Mouse (Mus musculus) thymus, postnatal 14 days (tissue): ENCODE measurements around the gene Bpifa6.
"Not testable (repeated sequence)": the region's sequence is repeated elsewhere in the genome, so short reads cannot be mapped to it uniquely, and the experiment has no call there.

Experiments used
- DNase-seq: peaks from one replicate; pipeline ENCODE4 v3.0.0; 2021

Gene Bpifa6

DNA sequence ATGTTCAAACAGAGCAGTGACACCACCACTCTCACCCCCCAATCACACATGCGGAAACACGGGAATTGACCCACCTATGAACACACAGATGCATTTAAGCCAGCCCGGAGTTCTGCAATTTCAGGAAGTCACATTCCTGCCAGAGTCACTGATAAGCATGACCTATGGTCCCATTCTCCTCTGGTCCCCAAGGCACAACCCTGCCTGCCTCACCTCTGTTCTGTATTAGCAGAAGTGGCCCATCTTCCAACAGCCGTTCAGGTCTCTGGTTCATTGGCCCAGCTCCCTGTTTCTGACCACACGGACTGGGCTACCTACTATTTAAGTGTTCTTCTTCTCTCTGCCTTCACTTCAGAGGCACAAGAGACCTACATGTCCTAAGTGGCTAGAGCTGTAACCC, at the start of gene Bpifa6:
TSS of gene Bpifa6 (plus strand) at position 364 of the 400 bp plus-strand sequence.
- DNase-seq = no peak

DNA sequence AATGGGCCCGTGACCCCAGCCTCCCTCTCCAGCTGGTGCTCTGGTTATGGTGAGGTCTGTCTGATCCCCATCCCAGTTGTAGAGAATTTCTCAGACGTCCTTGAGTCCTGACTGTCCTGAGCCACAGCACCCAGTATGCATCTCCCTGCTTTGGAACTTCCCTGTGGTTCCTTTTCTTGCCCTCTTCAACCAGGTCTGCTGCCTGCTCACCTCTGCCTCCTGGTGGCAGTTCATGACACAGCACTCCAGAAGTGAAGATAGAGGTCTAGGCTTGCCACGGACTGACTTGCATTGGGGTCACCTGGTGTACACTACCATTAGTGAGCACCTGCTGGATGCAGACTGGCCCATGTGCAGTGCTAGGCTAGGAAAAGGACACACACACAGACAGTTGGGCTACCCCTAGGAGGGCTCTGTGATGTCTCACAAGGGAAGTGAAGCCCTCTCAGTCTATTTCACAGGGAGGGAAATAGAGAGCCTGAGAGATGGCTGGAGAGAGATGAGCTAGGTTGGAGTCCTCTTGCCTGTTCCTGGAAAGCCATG, 44.8 kb upstream of the Bpifa6 start:
- peak; percentile 51 for DNase-seq

DNA sequence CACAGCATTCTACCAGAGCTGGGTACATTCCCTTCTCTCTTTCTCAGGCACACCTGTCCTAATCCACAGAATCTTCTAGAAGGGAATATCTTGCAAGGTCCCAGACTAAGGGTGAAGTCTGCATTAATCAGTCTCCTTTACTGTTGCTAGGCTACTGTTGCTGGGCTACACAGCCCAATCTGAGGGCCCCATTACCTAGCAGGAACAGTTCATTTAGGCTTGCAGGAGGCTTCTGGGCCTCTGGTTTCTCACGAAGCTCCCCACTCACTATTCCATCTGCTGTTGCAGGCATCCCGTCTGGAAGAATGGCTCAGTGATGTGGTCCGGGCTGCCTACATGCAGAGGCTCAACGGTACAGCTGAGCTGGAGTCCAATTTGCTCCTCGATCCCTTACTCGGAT, 43.6 kb upstream of the Bpifa6 start:
- no peak for DNase-seq

DNA sequence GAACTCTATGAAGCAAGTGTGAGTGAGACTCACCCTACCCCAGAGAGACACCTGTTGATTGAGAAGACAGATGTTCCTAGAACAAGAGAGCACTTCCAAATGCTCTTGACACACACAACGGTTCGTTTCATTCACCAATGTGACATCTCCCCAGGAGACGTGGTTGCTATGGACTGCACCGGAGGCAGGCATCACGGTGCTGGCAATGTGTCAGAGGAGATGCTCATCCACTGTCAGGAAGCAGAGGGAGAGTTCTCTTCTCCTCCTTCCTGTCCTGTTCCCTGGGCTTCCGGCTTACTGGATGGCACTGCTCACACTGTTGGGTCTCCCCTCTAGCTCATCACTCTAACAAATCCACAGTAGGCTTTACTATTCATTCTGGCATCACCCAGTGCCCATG, 41.4 kb upstream of the Bpifa6 start:
- no peak for DNase-seq

DNA sequence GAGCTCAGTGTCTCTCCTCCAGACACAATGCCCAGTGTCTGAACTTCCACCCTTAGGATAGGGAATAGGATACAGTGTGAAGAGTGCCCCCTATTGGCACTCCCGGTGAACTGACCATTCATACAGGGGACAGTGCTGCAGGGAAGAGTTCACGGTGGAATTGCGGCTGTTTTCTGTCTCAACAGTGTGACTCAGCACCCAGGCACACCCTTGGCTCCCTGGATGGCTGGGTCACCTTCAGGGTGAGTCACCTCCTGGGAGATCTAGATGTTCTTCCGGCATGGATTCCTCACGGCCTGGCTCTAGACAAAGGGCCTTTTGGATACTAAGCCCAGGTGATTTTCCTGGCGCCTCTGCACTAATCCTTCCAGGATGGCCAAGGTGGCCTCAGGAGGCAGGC, 39.4 kb upstream of the Bpifa6 start:
- DNase-seq = no peak

DNA sequence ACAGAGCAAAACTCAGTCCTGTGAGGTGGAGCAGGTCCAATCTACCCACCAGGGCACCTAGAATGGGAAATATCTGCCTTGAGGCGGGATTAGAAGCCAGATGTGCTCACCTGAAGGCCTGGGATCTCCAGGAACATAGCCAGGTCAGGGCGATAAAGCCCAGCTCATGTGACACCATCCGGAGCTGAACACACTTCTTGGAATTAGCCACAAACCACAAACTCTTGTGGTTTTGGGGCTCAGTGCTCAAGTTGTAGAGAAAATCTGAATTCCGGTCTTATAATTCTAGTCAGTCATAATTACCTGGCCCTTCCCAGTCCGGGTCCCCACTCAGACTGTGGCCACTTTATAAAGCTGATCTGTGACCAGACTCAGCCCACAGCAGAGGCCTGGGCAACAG, 36.9 kb upstream of the Bpifa6 start, which contains the start of gene Bpifb4:
TSS of gene Bpifb4 (plus strand) at position 370 of the 400 bp plus-strand sequence.
- DNase-seq = no peak

DNA sequence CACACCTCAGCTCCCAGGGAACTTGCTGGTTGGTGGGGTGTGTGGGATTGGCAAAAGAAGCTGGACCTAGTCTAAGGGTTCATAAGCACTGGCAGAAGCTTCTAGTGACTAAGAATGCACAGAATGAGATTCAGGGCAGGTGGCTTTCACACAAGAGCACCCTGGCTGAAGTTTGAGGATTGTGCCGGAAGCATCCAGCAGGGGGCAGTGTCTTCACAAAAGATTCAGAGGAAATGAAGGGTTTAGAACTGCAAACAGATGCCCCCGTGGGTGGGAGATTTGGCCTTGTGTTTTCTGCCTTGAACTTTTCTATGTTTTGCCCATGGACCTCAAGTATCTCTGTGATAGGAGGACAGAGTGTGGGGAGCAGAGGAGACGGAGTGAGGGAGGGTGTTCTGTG, 31.2 kb upstream of the Bpifa6 start:
- peak; percentile 45 for DNase-seq

DNA sequence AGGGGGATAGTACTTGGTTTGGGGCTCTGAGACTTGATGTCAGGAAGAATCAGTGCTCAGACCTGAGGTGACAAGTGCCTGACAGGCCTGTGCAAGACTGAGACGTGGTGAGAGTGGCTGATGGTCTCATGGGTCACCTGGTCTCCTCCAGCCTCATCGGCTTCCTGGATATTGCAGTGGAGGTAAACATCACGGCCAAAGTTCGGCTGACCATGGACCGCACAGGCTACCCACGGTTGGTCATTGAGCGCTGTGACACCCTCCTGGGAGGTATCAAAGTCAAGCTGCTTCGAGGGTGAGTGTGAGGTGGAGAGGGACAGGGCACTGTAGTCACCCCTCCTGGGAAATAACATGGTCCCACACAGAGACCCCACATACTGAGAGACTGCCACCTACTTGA, 30.2 kb upstream of the Bpifa6 start:
- DNase-seq = no peak

DNA sequence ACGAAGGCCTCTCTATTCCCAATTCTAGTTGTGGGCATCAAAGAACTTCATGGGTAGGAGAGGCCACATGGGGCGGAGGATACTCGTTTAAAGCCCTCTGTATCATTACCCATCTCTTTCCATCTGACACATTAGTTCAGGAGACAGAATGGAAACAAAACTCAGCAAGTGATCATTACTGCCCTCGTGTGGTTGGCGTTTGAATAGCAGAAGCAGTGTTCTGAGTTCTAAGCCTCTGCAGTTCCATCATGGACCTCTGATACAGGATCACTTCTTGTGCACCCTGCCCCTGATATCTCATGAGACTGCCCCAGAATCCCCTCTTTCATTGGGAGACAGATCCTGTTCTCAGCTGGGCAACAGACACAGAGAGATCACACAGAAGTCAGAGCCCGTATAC, 21.8 kb upstream of the Bpifa6 start:
- peak; percentile 49 for DNase-seq

DNA sequence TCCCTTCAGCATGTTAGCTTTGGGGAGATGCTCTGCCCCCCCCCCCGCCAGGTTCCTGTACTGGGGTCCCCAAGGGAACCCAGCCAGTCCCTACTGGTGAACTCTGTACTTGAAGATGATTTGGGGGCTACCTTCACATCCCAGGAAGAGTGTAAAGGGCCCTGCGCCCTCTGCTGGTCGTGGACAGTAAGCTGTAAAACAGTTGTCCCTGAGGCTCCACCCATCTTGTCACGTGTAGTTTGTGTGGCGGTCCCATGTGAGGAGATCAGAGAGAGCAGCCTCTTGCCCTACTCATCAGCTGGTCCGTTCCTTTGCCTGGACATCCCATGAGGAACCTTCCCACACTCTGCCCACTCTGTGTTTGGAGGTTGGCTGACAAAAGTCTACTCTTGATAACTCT, 20.9 kb upstream of the Bpifa6 start:
- DNase-seq = peak; percentile 62

DNA sequence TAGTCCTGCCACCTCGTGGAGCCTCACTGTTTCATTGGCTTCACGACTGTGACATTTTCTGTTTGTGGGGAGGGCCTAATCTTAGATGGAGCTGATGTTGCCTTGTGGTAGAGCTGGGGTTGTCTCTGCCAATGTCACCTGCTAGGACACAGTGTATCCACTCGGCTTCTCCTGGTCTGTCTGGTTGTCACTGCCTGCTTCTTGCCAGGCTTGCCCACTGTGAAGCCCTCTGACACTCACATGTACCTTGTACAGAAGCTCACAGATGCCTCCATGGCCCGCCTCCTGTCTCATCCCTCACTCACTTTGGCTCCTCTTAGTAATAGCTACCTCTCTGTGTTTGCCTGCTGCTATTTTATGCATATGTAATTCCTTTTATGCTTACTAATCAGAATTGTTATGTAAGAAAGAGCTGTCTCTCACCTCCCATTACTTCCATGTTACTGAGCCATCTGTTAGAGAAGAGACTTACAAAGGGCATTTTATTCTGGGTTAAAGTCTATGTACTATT, 11.9 kb upstream of the Bpifa6 start:
- no peak for DNase-seq

DNA sequence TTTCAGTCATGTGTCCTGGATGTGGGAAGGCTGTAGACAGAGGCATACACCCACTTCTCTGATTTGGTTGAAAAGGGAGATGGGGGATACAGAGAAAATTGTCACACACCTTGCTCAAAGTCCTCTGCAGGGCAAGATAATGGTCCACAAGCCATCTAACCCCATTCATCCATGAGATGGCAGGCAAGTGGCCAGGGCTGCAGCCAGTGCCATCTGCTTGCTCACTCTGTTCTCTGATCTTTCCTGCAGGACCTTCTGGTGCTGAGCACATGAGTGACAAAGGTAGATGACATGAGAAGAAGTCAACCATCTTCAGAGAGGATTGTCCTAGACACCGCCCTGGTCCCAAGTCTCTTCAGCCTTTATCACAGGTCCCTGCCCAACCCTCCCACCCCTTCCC, 11.4 kb upstream of the Bpifa6 start:
- DNase-seq = no peak

DNA sequence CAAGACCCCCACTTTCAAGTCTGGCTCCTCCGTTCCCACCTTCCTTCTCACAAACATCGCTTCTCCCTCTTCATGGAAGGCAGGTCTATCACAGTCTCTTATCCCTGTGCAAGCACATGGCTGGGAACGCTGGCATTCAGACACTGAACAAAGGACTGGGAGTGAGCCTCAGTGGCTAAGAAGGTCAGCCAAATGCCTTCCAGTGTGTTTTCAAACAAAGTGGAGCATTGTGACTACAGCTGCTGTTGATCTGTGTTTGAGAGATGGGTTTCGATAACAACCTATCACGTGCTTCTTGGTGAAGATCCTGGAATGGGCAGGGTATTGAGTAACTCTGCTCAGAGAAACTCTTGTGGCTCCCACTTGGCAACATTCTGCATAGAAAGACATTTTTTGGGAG, 4.5 kb upstream of the Bpifa6 start:
- no peak for DNase-seq

DNA sequence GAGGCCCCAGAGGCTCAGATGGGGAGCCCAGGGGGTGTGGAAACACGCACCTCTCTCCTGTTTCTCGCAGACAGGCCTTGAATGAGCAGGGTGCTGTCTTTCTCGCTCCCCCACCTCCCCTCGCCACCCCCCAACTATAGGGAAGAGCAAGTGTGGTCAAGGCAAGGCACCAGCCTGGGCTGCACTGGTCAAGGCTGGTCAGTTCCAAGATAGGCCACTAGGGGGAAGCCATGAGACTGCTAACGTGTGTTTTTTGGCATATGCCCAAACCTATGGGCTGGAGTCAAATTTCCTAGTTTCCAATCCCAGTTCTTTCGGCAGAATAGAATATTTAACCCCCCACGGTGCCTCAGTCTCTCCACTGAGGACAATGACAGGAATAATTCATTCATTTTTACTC, 21.0 kb downstream of the Bpifa6 start:
- peak; percentile 57 for DNase-seq

DNA sequence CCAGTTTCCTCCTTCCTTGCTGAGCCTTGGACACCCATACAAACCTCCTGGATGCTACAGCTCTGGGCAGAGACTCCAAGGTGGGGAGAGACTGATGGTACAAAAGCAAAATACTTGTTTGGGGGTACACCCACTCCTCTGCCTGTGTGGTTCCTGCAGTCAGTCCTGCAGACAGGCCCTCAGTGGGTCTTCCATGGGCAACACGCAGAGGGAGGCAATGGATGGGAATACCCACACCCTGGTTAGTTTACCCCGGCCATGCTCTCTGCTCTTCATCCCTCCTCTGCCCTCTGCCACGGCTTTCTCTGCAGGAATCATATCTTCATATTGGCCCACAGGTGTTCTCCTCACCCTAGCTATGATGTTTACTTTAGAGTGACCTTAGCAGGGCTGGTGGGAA, 25.8 kb downstream of the Bpifa6 start:
- DNase-seq = no peak

DNA sequence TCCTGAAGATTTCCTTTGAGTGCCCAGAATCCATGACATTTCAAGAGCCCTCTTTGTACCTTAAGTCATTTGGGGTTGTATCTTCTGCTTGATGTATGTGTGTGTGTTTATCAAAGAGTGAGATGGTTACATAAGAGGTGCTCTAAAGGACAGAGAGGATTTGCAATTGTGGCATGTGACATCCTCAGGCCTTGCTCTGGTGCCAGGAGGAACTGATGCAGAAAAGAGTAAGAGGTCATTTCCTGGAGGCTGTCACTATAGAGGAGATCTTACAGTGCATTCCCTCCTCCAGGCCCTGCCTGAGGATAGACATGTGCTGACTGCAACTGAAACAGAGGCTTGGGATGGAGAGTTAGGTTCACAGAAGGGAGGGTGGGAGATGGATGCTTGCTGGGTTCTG, 26.3 kb downstream of the Bpifa6 start:
- DNase-seq = no peak

DNA sequence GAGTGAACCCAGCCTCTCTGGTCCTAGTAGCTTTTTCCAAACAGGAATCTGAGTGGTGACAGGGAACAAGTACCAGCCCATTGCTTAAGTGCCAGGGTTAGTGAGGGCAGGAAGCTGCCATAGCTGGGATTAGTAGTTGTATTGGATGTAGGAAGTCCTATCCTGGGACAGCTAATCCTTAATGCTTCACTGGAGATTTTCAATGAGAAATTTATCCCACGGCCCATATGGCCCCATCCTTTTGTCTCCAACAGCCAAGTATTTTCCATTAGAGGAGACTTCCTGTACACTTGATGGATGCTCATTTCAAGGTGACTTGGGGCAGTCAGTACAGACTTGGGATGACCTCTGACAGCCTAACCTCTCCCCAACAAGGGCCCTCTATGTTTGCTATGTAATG, 29.7 kb downstream of the Bpifa6 start:
- DNase-seq = no peak

DNA sequence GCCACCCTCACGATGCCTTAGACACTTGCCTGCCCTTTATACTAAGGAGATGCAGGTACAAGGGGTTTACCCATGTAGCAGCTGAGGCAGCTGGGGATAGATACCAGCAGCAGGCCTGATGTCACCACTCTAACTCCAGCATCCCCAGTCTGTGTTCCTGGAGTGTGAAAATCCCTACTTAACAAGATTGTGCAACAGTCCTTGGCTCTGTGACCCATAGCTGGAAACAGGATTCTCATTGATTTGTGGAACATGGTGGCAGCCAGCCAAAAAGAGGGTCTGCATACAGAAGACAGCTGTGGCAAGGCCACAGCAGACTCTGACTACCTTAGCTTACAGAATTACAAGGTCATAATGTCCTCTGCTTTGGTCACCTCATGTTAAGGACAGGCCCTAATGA, 30.3 kb downstream of the Bpifa6 start:
- no peak for DNase-seq

DNA sequence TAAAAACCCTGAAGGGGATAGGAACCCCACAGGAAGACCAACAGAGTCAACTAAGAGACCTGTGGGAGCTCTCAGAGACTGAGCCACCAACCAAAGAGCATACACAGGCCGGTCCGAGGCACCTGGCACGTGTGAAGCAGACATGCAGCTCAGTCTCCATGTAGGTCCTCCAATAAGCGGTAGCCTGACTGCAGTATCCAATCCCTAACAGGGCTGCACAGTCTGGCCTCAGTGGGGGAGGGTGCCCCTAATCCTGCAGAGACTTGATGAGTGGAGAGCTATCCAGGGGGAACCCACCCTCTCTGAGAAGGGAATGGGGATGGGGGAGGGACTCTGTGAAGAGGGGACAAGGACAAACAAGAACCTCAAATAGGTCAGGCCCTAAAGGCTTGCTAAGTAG, 31.0 kb downstream of the Bpifa6 start:
- DNase-seq = no peak

DNA sequence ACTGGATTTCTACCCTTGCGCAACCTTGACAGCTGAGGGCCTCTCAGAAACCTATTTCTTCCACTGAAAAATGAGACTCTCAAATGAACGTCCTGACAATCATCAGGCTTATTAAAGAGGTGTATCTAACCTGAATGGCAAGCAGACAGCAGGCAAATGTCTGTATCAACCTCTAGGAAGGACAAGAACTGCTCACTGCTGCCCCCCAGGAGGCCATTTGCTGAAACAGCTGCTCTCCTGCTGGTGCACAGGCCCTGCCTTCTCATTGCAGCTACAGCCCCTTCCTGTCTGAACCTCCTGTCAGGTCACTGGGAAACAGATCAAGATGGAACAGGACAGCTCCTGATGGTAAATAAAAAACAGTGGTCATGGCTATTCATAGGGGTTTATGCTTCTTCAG, 31.6 kb downstream of the Bpifa6 start:
- no peak for DNase-seq

DNA sequence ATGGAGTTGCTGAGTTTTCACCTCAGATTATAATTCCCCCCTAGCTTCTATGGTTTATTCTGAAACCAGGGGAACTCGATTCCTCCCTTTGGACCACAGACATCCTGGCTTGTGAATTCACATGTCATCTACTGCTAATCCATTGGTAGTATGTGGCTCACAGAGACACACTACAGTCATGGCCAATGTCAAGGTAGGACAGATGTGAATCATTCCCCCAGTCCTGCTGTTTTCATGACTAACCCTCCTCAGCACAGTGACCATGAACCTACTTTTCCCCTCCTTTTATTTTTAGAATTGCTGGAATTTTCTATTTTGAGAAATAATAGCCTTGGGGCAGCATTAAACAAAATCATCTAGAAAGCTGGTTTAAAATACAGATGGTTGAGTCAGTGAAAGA, 32.6 kb downstream of the Bpifa6 start:
- no peak for DNase-seq

DNA sequence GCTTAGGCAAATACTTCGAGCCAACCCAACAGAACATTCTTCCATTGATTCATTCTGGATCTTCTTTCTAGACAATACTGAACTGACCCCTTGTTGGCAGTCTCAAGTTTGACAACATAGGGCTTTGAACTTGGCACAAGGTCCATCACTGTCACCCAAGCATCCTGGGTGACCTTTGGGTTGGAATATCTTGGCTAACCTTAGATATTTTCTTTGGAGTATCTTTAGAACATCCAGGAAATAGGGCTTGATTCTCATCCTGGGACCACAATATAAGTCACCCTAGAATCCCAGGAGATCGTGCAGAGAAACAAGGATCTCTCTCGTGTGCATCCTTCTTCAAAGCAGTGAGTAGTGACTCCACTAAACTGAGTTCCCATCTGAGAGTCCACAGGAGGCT, 33.2 kb downstream of the Bpifa6 start, which contains the start of gene Bpifa2:
TSS of gene Bpifa2 (plus strand) at position 301 of the 400 bp plus-strand sequence.
- no peak for DNase-seq

DNA sequence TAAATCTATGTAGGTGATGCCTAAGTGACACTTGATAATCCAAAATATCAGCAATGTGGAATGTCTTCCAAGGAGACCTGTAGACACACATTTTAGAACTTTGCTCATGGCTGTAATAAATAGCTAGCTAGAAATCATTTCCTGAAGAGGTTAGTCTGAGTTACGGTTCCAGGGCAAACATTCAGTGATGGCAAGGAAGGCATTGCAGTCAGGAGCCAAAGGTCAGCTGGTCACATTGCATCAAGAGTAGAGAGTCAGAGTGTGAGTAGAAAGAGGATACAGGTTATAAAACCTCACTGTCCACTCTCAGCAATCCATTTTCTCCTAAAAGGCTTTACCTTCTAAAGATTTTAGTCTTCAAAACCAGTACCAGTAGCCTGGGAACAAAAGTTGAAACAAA, 43.2 kb downstream of the Bpifa6 start:
- no peak for DNase-seq

DNA sequence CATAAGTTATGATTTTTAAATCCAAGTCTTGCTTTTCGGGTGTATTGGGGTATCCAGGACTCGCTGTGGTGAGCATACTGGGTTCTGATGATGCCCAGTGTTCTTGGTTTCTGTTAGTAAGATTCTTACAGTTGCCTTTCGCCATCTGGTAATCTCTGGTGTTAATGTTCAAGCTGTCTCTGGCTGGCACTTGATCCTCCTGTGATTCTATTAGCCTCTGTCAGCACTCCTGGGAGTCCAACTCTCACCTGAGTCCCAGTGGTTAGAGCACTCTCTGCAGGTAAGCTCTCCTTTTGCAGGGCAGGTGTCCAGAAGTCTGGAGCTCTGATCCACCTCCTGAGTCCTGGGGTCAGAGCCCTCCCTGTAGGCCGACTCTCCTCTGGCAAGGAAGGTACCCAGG, 49.9 kb downstream of the Bpifa6 start:
- DNase-seq = not testable (repeated sequence)

DNA sequence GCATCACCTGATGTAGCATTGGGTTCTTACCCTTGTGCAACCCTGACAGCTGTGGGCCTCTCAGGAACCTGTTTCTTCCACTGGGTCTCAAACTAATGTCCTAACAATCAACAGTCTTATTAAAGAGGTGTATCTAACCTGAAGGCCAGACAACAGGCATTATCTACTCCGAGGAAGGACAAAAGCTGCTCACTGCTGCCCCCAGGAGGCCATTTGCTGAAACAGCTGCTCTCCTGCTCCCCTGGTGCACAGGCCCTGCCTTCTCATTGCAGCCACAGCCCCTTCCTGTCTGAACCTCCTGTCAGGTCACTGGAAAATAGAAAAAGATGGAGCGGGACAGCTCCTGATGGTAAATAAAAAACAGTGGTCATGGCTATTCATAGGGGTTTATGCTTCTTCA, 64.2 kb downstream of the Bpifa6 start:
- peak; percentile 36 for DNase-seq

DNA sequence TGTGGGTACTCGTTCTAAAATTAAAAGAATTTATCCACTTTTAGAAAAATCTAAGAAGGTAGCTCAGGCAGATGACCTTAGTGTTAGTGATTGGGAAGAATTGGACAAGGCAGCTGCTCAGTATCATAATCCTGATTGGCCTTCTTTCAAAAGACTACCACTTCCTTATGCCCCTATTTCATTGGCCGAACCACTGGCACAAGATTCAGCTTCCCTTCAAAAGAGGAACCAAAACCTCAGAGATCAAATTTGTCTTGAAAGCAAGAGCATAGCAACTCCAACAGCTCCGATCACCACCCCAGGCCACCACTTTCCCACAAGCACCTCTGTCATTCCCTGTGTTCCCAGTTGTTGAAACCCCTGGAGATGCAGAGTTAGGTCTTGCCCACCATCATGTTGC, 70.0 kb downstream of the Bpifa6 start:
- no peak for DNase-seq
